Mouse (Mus musculus) hindbrain, embryonic 11.5 days (tissue): ENCODE measurements around the gene Casc3. TPM values are rescaled to one million over a fixed set of nuclear protein-coding genes. Genes with fewer than 3 reads are reported as not detected.

Experiments used
- ATAC-seq: fragments of 200-750 bp; cut with Nextera tagmentation; 2 replicates; pipeline ENCODE4 v1.8.0; 2017; ENCODE audit warnings: mild to moderate bottlenecking, moderate TSS enrichment, moderate library complexity; ENCODE audit not compliant: low FRiP score
- DNase-seq: peaks from one replicate; pipeline ENCODE4 v3.0.0-alpha.2; 2015; ENCODE audit warnings: low spot score
- H3K27ac ChIP-seq: fragments of 300-500 bp; sonication (generic); 2 replicates; pipeline ENCODE4 v1.5.1; 2014; ENCODE audit warnings: mild to moderate bottlenecking, low read depth, low read length
- H3K27me3 ChIP-seq: fragments of 300-500 bp; sonication (generic); 2 replicates; pipeline ENCODE4 v1.6.1; 2014; ENCODE audit warnings: mild to moderate bottlenecking, low read length, moderate library complexity, mixed read lengths; ENCODE audit not compliant: control insufficient read depth, insufficient read depth
- H3K36me3 ChIP-seq: fragments of 300-500 bp; sonication (generic); 2 replicates; pipeline ENCODE4 v1.6.1; 2014; ENCODE audit warnings: mild to moderate bottlenecking, low read length, moderate library complexity, mixed read lengths; ENCODE audit not compliant: control insufficient read depth, insufficient read depth
- H3K4me1 ChIP-seq: fragments of 300-500 bp; sonication (generic); replicated peaks from 2 replicates; pipeline ENCODE4 v1.6.1; 2014; ENCODE audit warnings: low read length, mixed read lengths; ENCODE audit not compliant: control insufficient read depth, insufficient read depth
- H3K4me2 ChIP-seq: fragments of 300-500 bp; sonication (generic); replicated peaks from 2 replicates; pipeline ENCODE4 v1.6.1; 2014; ENCODE audit warnings: mild to moderate bottlenecking, low read depth, low read length
- H3K4me3 ChIP-seq: fragments of 300-500 bp; sonication (generic); 2 replicates; pipeline ENCODE4 v1.5.1; 2014; ENCODE audit warnings: low read depth, low read length
- H3K9ac ChIP-seq: fragments of 300-500 bp; sonication (generic); 2 replicates; pipeline ENCODE4 v1.6.1; 2014; ENCODE audit warnings: low read depth, low read length
- H3K9me3 ChIP-seq: fragments of 300-500 bp; sonication (generic); 2 replicates; pipeline ENCODE4 v1.6.1; 2016; ENCODE audit warnings: low read length; ENCODE audit not compliant: control insufficient read depth
- WGBS: fragments of 180-500 bp; shearing (Covaris S2); extraction: QIAGEN DNeasy Blood & Tissue Kit; methylation state at CpG from one replicate; pipeline ENCODE4 v1.1.7; 2014; 5-methylcytosine and 5-hydroxymethylcytosine counted together
- polyA plus RNA-seq: library from polyadenylated mRNA; unstranded; fragments of >200 nt; fragmentation: Nextera tagmentation; extraction: Ambion mirVana; gene quantifications from 2 replicates; pipeline ENCODE4 v1.2.1, GENCODE M21; 2014

Casc3 gene
- polyA plus RNA-seq = 44.6 and 49.6 TPM in 2 replicates

DNA sequence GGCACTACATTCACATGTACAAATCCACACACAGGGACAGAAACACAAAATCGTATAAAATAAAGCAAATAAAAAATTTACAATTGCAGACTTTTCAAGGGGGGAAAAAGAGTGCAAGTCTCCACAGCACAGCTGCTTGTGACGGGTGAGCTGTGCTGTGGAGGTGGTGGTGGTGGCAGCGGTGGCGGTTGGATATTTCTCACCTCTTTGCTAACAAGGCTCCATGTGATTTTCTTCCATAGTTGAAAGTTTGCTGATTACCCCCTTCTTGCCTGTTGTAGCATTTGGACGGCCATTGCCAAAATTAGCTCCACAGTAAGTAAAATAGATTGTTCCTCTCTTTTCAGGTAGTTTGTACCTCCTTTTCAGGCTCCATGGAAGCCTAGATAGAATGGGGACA lies at the start of gene Casc3:
Casc3 (plus strand) TSS at position 301 of the 400 bp plus-strand sequence.
- H3K27ac ChIP-seq = no peak within 1 kb of the TSS
- no peaks in the 10 kb centered on the region for H3K9me3 ChIP-seq
- 94% methylated on average over 5 of the region's 5 CpGs for WGBS
- no peak within 1 kb of the TSS for H3K4me3 ChIP-seq
- ATAC-seq (no peak), DNase-seq (no peak)
- no peak within 1 kb of the TSS for H3K9ac ChIP-seq
- H3K36me3 ChIP-seq = peaks cover 18% of the 10 kb centered on the region
- no peaks in the 10 kb centered on the region for H3K27me3 ChIP-seq
- no peaks in the 10 kb centered on the region for H3K4me1 ChIP-seq
- H3K4me2 ChIP-seq = no peak within 1 kb of the TSS

DNA sequence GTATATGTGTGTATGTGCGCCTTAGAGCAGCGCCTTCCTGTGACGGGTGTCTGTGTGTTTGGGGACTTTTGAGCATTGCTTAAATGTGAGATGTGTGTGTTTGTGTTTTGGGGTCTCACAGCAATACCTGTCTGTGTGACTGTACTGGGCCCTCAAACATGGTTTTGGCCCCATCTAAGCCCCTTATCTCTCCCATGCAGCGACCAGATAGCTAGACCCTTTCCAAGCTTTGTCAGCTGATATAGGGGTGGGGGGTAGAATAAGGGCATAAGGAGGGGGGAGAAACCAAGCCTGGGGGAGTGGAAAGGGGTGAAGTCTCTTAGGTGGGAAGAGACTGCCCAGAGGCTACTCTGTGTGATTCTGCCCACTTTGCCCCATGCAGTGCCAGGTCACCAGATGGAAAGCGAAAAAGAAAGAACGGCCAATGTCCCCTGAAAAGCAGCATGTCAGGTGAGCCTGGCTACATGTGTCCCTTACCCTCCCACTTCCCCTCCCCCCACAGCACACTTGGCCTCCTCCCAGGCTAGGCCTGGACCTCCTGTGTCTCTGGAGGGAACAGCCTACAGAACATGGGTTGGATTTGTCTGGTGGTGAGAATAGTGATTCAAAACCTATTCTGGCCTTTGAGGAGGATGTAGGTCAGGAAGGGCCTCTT lies 48.9 kb upstream of the Casc3 start:
- Histone ChIP-seq H3K9ac (no peak overlapping the region), H3K27ac (no peak overlapping the region), H3K36me3 (0 out of 2 replicates have a peak, but pooled peaks cover 3% of the 10 kb centered on the region), H3K9me3 (no peaks in the 10 kb centered on the region), H3K4me3 (no peak overlapping the region), H3K27me3 (no peaks in the 10 kb centered on the region), H3K4me1 (peaks cover 17% of the 10 kb centered on the region), H3K4me2 (no peak overlapping the region)
- 90% methylated on average over 6 of the region's 6 CpGs for WGBS
- DNase-seq (no peak), ATAC-seq (no peak)

- ATAC-seq = no peak
- 92% methylated on average over 12 of the region's 12 CpGs for WGBS
- no peak overlapping the region for H3K4me2 ChIP-seq
- H3K4me1 ChIP-seq = peaks cover 9% of the 10 kb centered on the region; the same call in 1 of the 2 replicates
- H3K9ac ChIP-seq = no peak overlapping the region
- no peak overlapping the region for H3K4me3 ChIP-seq
- H3K27me3 ChIP-seq = no peaks in the 10 kb centered on the region
- no peak for DNase-seq
- H3K27ac ChIP-seq = no peak overlapping the region
- H3K9me3 ChIP-seq = no peaks in the 10 kb centered on the region
- 0 out of 2 replicates have a peak, but pooled peaks cover 3% of the 10 kb centered on the region for H3K36me3 ChIP-seq
Observed at GRCm38 (mm10) chr11:98756711-98757110, 48.0 kb upstream of the Casc3 start.

DNA sequence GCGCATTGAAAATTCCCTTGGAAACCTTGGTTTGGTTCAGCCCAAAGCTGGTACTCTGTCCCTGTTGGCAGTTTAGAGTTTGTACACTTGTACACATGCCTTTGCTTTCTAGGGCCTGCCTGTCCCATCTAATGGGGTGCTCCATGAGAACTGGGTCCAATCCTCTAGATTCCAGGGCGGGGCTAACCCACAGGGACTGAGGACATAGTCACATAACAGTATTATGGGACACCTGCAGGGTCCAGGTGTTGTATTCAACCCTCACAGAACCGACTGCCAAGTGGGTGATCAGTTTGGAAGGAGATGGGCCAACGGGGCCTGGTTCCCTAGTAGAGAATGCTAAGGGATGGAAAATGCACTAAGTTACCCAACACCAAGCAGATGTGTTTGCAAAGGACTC lies 42.8 kb upstream of the Casc3 start:
- Histone ChIP-seq H3K9me3 (no peaks in the 10 kb centered on the region), H3K27me3 (no peaks in the 10 kb centered on the region), H3K4me1 (no peaks in the 10 kb centered on the region; the same call in none of the 2 replicates), H3K27ac (no peak overlapping the region), H3K4me2 (no peak overlapping the region), H3K4me3 (no peak overlapping the region), H3K36me3 (no peaks in the 10 kb centered on the region; the same call in 1 of the 2 replicates), H3K9ac (no peak overlapping the region)
- 94% methylated on average over 4 of the region's 4 CpGs for WGBS
- ATAC-seq = no peak
- no peak for DNase-seq

DNA sequence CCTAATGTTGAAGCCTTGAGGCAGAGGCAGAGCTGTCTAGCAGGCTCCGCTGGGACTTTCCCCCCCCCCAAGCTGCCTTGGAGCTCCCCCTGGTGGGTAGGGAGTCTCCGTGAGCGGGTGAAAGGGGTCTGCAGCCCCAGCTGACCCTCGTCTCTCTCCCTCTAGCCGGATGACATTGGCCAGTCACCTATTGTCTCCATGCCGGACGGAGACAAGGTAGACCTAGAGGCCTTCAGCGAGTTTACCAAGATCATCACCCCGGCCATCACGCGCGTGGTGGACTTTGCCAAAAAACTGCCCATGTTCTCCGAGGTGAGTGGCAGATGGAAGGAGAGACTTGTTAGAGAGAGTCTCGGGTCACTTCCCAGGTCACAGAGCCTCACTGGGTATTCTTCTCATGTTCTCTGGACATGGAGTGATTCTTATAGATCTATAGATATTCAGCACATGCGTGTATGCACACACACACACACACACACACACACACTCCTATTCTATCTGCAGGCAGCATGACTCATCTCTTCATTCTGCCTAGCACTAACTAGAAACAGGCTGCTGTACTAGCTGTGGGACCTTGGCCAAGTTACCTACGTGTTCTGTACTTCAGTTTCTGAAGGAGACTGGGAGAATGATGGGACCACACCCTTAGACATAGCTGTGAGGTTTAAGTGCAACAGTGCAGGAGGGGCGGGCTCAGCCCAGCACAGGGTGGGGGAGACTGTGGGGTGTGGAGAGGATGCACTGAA lies 41.8 kb upstream of the Casc3 start:
- H3K9me3 ChIP-seq = no peaks in the 10 kb centered on the region
- no peaks in the 10 kb centered on the region; the same call in 1 of the 2 replicates for H3K36me3 ChIP-seq
- H3K4me2 ChIP-seq = no peak overlapping the region
- WGBS = 66% methylated on average over 17 of the region's 17 CpGs
- ATAC-seq (no peak), DNase-seq (peak; percentile 44)
- H3K27ac ChIP-seq = no peak overlapping the region
- no peak overlapping the region for H3K9ac ChIP-seq
- H3K4me3 ChIP-seq = no peak overlapping the region
- no peaks in the 10 kb centered on the region for H3K27me3 ChIP-seq
- peaks cover 2% of the 10 kb centered on the region for H3K4me1 ChIP-seq

DNA sequence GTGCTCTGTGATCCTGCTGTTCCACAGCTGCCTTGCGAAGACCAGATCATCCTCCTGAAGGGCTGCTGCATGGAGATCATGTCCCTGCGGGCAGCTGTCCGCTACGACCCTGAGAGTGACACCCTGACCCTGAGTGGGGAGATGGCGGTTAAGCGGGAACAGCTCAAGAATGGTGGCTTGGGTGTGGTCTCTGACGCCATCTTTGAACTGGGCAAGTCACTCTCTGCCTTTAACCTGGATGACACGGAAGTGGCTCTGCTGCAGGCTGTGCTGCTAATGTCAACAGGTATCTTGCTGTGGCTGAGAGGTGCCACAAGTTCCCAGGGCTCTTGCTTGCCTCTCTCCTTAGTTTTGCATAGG lies 41.2 kb upstream of the Casc3 start:
- Histone ChIP-seq H3K4me2 (no peak overlapping the region), H3K9me3 (no peaks in the 10 kb centered on the region), H3K27me3 (no peaks in the 10 kb centered on the region), H3K36me3 (no peaks in the 10 kb centered on the region; the same call in 1 of the 2 replicates), H3K4me1 (peaks cover 7% of the 10 kb centered on the region), H3K27ac (no peak overlapping the region), H3K4me3 (no peak overlapping the region), H3K9ac (no peak overlapping the region)
- ATAC-seq (no peak), DNase-seq (no peak)
- 94% methylated on average over 8 of the region's 8 CpGs for WGBS

DNA sequence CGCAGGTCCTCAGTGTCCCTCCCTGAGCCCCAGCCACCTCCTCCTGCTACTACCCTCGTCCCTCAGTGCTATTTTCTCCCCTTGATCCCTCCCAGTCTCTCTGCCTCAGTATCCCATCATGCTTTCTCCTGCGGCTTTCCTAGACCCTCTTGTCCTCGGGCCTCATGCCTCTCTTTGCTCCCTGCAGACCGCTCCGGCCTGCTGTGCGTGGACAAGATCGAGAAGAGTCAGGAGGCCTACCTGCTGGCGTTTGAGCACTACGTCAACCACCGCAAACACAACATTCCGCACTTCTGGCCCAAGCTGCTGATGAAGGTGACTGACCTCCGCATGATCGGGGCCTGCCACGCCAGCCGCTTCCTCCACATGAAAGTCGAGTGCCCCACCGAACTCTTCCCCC lies 40.6 kb upstream of the Casc3 start:
- no peak for ATAC-seq
- no peak overlapping the region for H3K9ac ChIP-seq

DNA sequence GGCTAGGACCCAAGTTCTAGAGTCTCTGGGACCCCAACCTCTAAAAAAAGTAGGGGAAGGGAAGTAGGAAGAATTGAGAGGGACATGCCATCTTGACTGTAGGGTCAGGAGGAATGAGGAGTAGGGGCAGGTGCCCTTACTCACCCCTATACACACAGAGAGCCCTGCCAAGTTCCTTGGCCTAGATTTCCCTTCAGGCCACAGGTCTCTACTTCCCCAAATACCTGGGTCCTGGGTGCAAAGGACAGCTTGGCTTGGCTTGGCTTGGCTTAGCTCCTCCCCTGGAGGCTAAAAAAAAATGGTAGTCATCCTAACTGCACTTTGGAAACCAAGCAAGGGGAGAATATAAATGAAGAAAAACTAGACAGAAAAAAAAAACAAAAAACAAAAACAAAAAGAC lies 40.0 kb upstream of the Casc3 start:
- no peak for ATAC-seq
- H3K36me3 ChIP-seq = no peaks in the 10 kb centered on the region; the same call in 1 of the 2 replicates
- DNase-seq = no peak

More for the DNA sequence above, 40.6 kb upstream of the Casc3 start:
- DNase-seq = no peak
- 88% methylated on average over 18 of the region's 18 CpGs for WGBS
- no peak overlapping the region for H3K27ac ChIP-seq
- no peaks in the 10 kb centered on the region for H3K9me3 ChIP-seq
- H3K36me3 ChIP-seq = no peaks in the 10 kb centered on the region; the same call in 1 of the 2 replicates
- no peak overlapping the region for H3K4me3 ChIP-seq
- no peak overlapping the region for H3K4me2 ChIP-seq
- H3K27me3 ChIP-seq = no peaks in the 10 kb centered on the region
- peaks cover 8% of the 10 kb centered on the region for H3K4me1 ChIP-seq

More for the DNA sequence above, 40.0 kb upstream of the Casc3 start:
- no peak overlapping the region for H3K27ac ChIP-seq
- H3K4me1 ChIP-seq = peaks cover 8% of the 10 kb centered on the region
- H3K4me3 ChIP-seq = no peak overlapping the region
- H3K9ac ChIP-seq = no peak overlapping the region; the same call in 1 of the 2 replicates
- H3K27me3 ChIP-seq = no peaks in the 10 kb centered on the region
- H3K9me3 ChIP-seq = no peaks in the 10 kb centered on the region
- no peak overlapping the region for H3K4me2 ChIP-seq
